Mouse (Mus musculus) MN1 (cell line): ENCODE results near the gene Glis1.
"Not testable (repeated sequence)": the region's sequence is repeated elsewhere in the genome, so short reads cannot be mapped to it uniquely, and the experiment has no call there.

Source experiments
- DNase-seq: peaks from one replicate; pipeline ENCODE4 v3.0.0-alpha.2; 2016; ENCODE audit warnings: low spot score

Glis1 gene

GRCm38 (mm10) chr4:107577146-107577839 is 142.9 kb downstream of the Glis1 start:
- no peak for DNase-seq

GRCm38 (mm10) chr4:107580883-107581282 is 146.5 kb downstream of the Glis1 start:
- DNase-seq = no peak

GRCm38 (mm10) chr4:107586391-107586790 is 152.0 kb downstream of the Glis1 start:
- DNase-seq = no peak

- no peak for DNase-seq
Observed at GRCm38 (mm10) chr4:107588637-107589036, 154.2 kb downstream of the Glis1 start.

GRCm38 (mm10) chr4:107589046-107589445 is 154.7 kb downstream of the Glis1 start:
- no peak for DNase-seq

GRCm38 (mm10) chr4:107590805-107591534 is 156.6 kb downstream of the Glis1 start:
- peak; percentile 64 for DNase-seq

- DNase-seq = no peak
Observed at GRCm38 (mm10) chr4:107593426-107593825, 159.0 kb downstream of the Glis1 start.

GRCm38 (mm10) chr4:107597226-107597897 is 163.0 kb downstream of the Glis1 start:
- no peak for DNase-seq

- no peak for DNase-seq
Observed at GRCm38 (mm10) chr4:107597898-107598580, 163.6 kb downstream of the Glis1 start.

- DNase-seq = not testable (repeated sequence)
Observed at GRCm38 (mm10) chr4:107598581-107598958, 164.2 kb downstream of the Glis1 start.

- no peak for DNase-seq
Observed at GRCm38 (mm10) chr4:107602284-107602683, 167.9 kb downstream of the Glis1 start.

- DNase-seq = no peak
Observed at GRCm38 (mm10) chr4:107602787-107603186, 168.4 kb downstream of the Glis1 start.

- DNase-seq = no peak
Observed at GRCm38 (mm10) chr4:107603208-107603607, 168.8 kb downstream of the Glis1 start.

GRCm38 (mm10) chr4:107605964-107606602 is 171.7 kb downstream of the Glis1 start:
- no peak for DNase-seq

GRCm38 (mm10) chr4:107609775-107610174 is 175.4 kb downstream of the Glis1 start:
- no peak for DNase-seq

GRCm38 (mm10) chr4:107611888-107612650 is 177.7 kb downstream of the Glis1 start:
- DNase-seq = no peak

GRCm38 (mm10) chr4:107617596-107618230 is 183.3 kb downstream of the Glis1 start:
- peak; percentile 59 for DNase-seq

GRCm38 (mm10) chr4:107619487-107619886 is 185.1 kb downstream of the Glis1 start:
- no peak for DNase-seq

- no peak for DNase-seq
Observed at GRCm38 (mm10) chr4:107621366-107621765, 187.0 kb downstream of the Glis1 start.

GRCm38 (mm10) chr4:107622296-107622695 is 187.9 kb downstream of the Glis1 start:
- DNase-seq = no peak

- DNase-seq = no peak
Observed at GRCm38 (mm10) chr4:107623916-107624315, 189.5 kb downstream of the Glis1 start.
